Mouse (Mus musculus) frontal cortex, postnatal 36 days (tissue): ENCODE results near the gene Matn4.

Source experiments
- DNase-seq, 2 experiments: peaks; one replicate each; pipeline ENCODE4 v3.0.0; 2022; ENCODE audit warnings: low spot score in 2 of 2

The Matn4 gene

GRCm38 (mm10) chr2:164417198-164417597, 12.2 kb upstream of the Matn4 start:
- peak in 1 of 2 experiments; percentile 24 for DNase-seq

- no peak for DNase-seq
Observed at GRCm38 (mm10) chr2:164414581-164414980, 9.6 kb upstream of the Matn4 start.

DNA sequence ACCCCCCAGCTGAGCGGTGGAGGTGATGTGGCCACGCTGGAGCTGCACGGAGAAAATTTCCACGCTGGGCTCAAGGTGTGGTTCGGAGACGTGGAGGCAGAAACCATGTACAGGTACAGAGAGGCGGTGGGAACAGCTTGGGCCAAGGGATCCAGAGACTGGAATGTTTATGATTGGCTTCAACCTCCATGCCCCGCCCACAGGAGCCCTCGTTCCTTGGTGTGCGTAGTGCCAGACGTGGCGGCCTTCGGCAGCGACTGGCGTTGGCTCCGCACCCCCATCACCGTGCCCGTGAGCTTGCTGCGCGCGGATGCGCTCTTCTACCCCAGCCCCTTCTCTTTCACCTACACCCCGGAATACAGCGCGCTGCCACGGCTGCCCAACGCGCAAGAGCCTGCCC, 9.2 kb upstream of the Matn4 start:
- DNase-seq = no peak

GRCm38 (mm10) chr2:164407708-164408107, 2.7 kb upstream of the Matn4 start:
- peak; percentile 68 to 72 for DNase-seq

DNA sequence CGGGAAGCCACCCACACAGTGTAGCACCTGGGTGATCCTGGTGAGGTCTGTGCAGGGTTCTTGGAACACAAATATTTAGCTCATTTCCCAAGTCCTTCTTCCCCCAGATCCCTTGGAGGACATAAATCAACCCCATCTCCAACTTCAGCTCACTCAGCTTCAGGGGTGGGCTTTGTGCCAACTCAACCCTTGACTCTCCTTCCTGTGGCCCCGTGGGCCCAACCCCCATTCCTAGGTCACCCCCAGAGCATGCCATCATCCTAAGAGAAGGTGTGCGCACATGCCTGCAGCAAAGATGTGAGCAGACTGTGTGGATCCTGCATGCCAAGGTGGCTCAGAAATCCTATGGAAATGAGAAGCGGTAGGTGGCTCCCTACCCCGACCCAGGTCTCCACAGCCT, 559 bp upstream of the Matn4 start:
- DNase-seq = no peak

GRCm38 (mm10) chr2:164404082-164404990, 624 bp downstream of the Matn4 start:
- DNase-seq = no peak

- DNase-seq = no peak
Observed at GRCm38 (mm10) chr2:164403396-164404081, 1.4 kb downstream of the Matn4 start.

DNA sequence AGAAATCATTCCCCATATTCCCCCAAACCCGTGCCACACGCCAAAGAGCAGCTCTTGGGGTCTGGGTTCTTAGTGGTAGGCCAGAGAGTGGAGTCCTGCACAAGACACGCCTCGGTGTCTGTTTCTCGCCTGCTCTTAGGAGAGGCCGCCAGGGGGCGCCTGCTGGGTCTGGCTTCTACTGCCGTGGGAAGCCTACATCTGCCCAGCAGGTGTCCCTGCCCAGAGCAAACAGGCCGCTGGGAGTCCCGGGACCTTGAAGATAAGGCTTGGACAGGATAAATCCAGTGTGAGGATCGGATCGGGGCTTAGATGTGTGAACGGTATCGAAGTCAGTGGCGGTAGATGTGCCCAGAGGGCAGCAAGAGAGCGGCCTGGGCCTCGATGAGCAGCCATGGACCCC, 2.1 kb downstream of the Matn4 start, which contains the start of gene Rbpjl:
Rbpjl (plus strand) TSS at position 236 of the 400 bp plus-strand sequence.
- DNase-seq = peak; percentile 46 to 59

DNA sequence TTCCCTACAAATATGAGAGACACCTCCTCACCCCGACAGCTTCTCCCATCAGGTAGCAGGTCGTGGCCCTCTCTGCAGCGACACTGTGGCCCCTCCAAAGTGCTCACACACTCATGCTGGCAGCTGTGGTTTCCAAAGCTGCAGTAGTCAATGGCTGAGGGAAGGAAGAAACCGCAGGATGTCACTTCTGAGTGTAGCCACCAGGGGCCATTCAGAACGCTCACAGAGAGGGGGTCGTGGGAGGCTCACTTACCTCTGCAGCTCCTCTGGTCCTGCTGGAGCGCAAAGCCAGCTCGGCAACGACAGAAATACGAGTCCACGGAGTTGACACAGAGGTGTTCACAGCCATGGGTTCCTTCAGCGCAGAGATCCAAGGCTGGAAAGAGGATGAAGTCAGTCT, 8.0 kb downstream of the Matn4 start:
- DNase-seq = no peak

- no peak for DNase-seq
Observed at GRCm38 (mm10) chr2:164396076-164396475, 8.9 kb downstream of the Matn4 start.

DNA sequence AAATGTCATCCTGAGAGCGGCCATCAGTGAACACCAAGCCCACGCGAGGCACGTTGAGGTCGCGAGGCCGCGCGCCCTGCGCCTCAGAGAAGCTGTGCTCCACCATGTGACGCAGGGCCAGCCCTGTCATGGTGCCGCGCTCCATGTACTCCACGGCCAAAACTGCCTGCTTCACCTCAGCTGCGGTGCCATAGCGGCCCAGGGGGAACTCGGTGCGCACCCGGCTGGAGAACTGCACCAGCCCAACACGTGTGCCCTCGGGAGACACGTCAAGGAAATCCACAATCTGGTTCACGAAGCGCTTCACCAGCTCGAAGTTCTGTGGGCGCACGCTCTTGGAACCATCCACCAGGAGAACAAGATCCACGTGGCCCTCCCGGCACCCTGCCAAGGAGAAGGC, 11.8 kb downstream of the Matn4 start:
- DNase-seq = no peak

- DNase-seq = peak; percentile 88 to 89
Observed at GRCm38 (mm10) chr2:164389499-164389898, 15.5 kb downstream of the Matn4 start.

DNA sequence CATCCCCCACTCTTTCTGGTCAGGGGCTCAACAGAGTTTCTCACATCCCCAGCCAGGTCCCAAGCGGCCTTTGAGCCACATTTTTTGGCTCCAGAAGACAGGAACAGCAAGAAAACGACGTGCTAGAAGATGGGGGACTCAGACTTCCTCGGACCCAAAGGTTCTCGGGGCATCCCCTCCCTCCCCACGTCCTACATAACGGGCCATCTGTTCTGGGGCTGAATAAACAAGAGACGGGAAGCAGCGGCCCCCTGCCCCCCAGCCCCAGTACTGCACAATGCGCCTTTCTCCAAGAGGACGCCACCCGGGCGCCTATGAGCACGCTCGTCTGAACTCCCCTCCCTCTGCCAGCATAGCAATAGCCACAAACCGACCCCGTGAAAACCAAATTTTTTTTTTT, 15.9 kb downstream of the Matn4 start, which contains the start of gene Slpi:
Slpi (minus strand) TSS at position 76 of the 400 bp plus-strand sequence.
- no peak for DNase-seq

DNA sequence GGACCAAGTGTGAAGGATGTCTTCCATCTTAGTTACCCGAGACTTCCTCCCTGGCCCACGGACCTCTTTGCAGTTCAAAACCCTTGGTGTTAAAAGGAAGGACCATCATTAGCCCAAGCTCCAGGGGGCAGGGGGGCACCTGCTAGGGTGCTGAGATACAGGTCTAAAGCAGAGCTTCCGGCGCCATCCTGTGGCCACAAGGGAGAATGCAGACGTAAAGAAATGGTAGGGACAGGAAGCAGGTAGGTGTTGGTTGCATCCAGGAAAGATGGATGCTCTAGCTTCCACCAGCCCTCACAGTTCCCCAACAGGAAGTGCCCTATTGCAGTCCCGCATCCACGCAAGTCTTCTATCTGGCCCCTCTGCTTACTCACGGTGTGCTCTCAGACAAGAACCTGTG, 18.0 kb downstream of the Matn4 start:
- peak; percentile 50 to 74 for DNase-seq

DNA sequence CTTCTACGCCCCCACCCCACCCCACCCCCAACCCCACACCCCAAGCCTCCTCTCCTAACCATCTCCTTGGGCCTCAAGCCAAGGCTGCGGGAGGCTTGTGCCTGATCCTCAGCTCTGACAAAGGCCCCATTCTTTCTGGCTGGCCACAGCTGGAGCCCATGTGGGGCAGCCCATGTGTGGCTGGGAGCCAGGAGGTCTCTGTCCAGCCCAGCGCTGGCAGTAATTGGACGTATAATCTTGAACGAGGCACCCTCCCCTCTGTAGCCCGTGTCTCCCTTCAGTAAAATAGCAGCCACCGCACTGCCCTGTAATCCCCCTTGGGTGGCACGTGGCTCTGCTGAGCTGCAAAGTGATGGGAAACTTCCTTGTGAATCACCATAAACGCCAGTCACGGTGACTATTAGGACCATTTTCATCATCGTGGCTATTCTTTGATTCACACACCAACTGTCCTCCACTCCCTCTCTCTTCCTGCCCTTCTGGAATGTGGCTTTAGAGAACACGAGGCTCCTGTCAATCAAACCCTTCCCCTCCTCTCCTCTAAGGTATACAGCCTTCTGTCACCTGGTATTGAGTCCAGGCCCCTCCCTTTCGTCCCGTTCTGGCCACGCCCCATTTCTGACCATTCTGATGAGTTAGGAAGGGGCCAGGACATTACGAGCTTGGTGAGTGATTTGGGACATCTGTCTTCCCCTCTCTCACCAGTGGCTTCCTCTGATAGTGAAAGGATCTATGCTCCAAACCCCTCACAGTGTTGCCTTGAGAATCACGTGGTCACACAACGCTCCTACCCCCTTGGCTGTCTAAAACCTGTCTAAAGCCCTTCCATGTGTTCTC, 18.8 kb downstream of the Matn4 start:
- DNase-seq = peak in 1 of 2 experiments; percentile 42

DNA sequence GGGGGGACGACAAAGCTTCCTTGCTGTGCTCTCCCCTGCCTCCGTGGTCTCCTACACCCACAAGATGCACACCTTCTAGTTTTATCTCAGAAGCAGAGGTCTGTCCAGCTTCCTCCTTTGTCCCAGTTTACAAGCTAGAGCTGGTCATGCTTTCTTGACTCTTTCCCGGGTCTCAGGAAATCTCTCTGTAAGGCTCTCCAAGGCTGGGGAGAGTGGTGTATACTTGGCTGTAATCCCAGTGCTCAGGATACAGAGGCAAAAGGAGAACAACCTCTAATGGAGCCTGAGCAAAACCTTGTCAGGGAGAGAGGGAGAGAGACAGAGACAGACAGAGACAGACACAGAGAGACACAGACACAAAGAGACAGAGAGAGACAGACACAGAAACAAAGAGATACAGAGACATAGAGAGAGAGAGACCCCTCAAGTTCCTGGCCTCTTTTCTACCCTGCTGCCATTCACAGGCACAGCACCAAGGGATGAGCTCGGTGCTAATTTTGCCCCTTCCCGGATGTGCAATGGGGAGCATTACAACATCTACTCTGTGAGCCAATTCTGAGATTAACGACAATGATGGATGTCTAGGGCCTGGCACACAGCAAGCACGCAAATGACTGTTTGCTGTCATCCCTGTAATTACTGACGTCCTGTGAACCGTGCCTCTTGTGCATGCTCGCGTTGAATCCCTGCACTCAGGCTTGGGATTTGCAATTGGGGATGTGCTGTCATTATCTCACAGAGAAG, 21.1 kb downstream of the Matn4 start:
- no peak for DNase-seq

GRCm38 (mm10) chr2:164382971-164383370, 22.0 kb downstream of the Matn4 start:
- DNase-seq = no peak

- DNase-seq = no peak
Observed at GRCm38 (mm10) chr2:164381726-164382125, 23.2 kb downstream of the Matn4 start.

- DNase-seq = no peak
Observed at GRCm38 (mm10) chr2:164377478-164378426, 27.2 kb downstream of the Matn4 start.

GRCm38 (mm10) chr2:164373187-164373586, 31.8 kb downstream of the Matn4 start:
- DNase-seq = no peak
